Mouse (Mus musculus): ENCODE measurements around the gene Cblc.

Gene Cblc

DNA sequence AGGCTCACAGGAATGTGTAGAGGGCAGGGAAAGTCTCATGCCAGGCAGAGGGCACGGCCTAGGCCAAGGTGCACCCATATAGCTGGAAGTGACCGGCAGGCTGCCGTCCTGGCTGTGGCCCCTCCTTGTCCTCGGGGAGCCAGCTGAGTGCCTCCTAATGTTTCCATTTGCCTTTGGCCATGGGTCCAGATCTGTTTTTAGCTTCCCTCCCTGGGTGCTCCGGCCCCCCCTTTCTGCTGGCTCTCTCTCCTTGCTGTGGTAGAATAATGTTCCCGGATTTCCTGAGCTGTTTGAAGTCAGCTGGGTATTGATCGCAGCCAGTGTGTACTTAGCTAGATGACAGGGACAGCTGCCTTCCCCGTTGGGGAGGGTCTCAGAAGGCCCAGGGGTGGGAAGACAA, 13.0 kb downstream of the Cblc start:
- DNase-seq (ENCODE audit: low read depth, low spot score): no peak

DNA sequence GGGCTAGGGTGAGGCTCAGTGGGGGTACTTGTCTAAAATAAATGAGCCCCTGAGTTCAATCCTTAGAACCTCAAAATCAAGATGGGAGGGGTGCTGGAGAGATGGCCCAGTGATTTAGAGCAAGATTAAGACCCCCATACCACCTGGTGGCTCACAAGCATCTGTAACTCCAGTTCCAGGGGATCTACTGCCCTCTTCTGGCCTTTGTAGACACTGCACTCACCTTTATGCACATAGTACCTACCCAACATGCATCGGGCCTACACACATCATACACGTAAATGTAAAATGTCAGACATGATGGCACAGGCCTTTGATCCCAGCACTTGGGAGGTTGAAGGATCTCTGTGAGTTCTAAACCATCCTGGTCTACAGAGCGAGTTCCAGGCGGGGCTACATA, 14.0 kb downstream of the Cblc start:
- no peak for DNase-seq (ENCODE audit: low read depth, low spot score)

DNA sequence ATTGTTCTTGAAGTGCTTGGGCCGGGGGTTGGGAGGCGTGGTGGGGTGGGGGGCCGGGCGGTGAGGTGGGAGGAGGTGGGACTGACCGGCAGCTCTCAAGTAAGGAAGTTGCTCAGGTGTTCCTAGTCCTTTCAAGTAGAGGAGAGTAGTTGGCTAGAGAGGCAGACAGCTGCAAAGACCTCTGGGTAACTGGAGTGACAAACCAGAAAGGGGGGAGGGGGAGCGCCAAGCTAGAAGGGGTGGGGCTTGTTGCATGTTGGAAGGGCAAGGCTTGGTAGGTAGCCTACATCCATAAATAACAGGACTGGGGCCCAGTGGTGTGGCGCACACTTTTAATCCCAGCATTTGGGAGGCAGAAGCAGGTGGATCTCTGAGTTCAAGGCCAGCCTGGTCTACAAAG, 14.9 kb downstream of the Cblc start:
- no peak for DNase-seq (ENCODE audit: low read depth, low spot score)

DNA sequence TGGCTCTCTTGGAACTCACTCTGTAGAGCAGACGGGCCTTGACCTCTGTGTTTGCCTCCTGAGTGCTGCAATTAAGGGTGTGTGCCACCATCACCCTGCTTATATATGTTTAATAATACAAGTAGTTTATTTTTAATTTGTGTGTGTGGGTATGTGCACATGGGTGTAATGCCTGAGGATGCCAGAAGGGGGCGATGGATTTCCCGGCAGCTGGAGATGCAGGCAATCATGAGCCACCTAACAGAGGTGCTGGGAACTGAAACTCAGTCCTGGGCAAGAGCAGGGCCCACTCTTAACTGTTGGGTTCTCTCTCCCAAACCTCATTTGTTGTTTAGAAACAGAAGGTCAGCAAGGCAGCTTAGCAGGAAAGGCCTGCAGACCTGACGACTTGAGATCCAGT, 16.7 kb downstream of the Cblc start:
- no peak for DNase-seq (ENCODE audit: low read depth, low spot score)

DNA sequence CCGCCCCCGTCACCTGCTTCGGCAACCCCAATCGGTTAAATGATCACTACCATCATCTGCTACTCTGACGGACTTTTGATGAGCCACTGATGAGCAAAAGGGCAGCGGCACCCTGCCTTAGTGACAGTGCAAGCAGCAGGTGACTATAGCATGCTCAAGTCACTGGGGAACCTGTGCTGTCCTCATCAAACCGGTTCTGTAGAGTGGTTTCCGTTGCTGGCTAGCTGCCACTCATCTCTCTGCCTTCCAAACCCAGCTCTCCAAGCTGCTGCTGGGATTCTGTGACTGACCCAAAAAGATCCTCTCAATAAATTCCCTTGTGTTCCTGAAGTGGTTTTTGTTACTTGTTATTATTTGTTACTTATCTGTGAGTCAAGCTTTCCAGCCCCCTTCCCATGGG, 18.0 kb downstream of the Cblc start:
- no peak for DNase-seq (ENCODE audit: low read depth, low spot score)

DNA sequence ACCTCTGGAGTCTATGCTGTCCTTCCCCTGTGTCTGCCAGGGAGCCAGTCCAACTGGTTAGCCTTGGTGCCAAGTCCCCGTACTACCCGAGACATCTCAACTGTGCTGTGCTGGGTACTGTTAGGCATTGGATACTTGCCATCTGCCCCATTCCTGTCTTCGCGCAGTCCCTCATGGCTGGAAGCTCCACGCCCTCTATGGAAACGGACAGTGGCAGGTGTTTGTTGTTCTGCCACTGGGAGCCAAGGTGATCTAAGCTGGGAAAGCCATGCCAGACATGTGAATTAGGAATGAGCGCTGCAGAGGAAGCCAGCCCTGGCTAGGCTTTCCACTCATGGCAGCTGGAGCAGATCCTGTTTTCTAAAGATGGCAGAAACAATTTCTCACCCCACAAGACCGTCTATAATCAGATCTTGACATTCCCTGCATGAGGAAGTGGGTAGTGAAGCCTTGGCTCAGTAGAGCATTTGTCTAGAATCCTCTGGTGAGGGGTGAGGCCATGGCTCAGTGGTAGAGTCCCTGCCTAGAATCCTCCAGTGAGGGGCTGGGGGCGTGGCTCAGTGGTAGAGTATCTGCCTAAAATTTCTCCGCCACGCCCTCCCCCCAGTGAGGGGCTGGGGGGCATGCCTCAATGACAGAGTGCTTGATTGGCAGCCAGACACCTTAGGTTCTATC, 19.4 kb downstream of the Cblc start:
- DNase-seq (ENCODE audit: low read depth, low spot score): no peak

DNA sequence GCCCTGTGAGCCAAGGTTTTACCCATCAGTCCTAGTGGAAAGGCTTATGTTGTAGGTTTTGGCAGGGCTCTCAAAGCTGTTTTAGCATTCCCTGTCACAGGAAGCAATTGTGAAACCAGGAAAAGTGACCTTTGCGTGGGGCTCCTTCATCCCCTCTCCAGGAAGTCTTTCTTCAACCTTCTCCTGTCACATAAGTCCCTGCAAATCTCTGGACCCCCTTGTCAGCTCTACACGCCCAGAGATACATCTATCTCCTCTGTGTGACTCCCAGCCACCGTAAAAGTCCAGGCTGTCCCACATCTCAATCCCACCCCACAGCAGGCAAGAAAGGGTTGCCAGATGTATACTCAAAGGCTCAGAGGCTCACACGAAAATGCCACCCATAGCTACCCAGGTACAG, 24.9 kb downstream of the Cblc start:
- DNase-seq (ENCODE audit: low read depth, low spot score): no peak

DNA sequence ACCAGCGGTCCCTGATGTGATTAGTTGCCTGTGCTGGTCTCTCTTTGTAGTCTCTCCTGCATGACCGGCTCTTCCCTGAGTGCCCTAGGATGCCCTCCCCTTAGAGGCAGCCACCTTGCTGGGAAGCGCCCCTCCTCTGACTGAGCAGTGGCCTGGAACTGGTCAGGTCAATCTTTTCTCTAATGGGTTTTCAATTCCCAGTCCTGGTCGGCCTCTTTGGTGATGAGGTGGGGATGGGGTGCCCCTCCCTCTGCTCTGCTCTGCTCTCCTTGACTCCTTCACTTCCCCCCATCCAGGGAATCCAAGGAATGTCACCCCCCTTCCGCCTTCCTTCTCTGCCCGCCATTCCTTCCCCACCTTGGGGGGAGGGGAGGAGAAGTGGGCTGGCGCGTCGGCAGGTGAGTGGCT, 25.6 kb downstream of the Cblc start, which contains the start of gene Bcam:
Gene Bcam, minus strand, starts transcription at position 33 of the 408 bp plus-strand sequence.
- no peak for DNase-seq (ENCODE audit: low read depth, low spot score)

DNA sequence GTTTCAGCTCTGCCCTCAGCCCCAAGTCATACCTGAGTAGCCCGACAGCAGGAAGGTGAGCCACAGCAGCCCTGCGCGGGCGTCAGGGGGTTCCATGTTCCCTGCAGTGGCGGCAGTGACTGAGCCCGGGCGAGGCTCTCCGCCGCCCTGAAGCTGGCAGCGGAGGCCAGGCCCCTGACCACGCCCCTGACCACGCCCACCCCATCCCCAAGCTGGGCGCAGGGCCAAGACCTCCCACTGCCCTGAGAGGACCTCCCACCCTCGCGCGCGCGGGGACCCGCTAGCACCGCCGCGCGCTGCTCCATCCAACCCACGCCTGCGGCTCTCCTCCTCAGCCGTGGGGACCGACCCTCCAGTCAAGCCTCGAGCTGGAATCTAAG, 26.2 kb downstream of the Cblc start:
- DNase-seq (ENCODE audit: low read depth, low spot score): peak; percentile 36

DNA sequence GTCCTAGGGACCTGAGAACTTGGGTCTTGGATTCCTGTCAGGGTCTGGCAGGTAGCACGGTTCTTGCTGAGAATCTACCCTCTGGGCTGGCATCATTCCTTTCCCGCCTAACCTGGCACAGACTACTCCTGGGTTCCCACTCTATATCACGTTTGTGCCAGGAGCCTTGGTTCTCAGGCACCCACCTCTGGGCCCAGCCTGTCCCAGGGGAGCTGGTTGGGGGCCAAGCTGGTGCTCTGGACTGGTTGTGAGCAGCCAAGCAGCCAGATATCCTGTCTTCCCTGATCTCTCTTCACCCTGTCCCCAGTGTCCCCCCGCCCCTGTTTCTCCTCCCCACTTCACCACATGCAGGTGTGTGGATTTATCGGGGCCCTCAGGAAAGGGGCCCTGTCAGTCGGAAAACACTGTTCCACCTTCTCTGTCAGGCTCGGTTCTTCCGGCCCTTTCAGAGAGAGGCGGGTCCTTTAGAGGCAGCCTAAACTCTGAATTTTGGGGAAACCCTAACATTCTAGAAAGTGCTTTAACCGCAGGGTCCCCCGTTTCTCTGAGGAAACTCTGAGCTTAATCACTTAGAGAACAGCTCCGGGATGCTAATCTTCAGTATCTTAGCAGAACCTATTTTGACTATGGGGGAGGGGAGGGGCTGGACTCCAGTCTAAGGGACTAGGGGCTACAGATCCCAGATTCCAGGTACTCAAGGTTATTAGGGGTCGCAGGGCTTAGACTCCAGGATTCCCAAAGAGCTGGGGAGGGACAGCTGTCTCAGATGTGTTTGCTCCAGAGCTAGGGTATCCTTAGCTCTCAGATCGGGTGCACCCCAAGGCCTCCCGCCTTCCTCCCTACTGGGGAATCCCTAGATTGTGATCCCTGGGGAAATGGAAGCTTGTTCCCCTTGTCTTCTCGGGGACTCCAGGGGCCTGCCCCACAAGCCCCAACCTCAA, 26.9 kb downstream of the Cblc start:
- no peak for DNase-seq (ENCODE audit: low read depth, low spot score)

DNA sequence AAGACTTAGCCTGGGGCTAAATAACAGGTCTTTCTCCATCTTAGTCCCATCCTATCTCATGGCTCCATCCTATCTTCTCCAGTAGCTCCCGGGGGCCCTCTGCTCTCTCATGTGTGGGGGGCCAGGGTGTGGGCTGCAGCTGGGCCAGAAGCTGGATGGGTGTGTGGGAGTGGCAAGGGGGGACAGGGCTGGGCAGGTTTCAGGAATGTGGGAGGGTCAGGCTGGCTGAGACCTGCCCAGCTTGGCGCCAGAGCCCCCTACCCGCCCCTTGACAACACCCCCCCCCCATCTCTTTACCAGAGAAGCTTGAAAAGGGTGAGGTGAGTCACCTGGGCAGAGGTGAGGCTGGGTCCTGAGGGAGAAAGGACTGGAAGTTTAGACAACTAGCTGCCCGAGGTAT, 27.6 kb downstream of the Cblc start:
- no peak for DNase-seq (ENCODE audit: low read depth, low spot score)

DNA sequence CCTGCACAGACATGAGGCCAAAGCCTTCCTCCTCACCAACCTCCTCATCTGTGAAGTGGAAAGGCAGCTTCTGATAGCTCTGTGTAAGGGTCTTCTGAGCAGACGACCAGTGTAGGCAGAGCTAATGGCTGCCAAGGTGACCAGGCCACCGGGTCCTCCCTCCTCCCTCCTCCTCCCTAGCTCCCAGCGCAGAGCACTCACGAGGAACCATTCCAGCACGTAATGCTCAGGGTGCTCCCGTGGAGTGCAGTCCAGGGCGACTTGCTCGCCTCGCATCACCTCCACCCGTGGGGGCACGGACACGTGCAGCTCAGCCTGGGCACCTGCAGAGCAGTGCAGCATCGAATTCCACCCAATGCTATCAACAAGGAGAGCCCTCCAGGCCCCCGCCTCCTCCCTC, 28.4 kb downstream of the Cblc start:
- DNase-seq (ENCODE audit: low read depth, low spot score): no peak

DNA sequence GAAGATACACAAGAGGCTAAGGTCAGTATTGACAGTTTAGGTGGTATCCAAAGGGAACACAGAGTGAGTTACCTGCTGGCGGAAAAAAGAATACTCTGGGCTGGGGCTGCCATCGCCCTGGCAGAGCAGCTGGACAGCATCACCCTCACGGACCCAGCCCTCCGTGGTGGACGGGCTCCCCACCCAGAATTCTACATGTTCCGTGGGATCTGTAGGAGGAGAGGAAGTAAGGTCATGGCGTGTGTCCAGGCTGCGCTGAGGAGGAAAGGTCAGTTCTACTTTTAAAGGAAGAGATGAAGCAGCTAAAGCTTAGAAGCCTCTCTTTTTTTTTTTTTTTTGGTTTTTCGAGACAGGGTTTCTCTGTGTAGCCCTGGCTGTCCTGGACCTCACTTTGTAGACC, 32.0 kb downstream of the Cblc start:
- no peak for DNase-seq (ENCODE audit: low read depth, low spot score)

DNA sequence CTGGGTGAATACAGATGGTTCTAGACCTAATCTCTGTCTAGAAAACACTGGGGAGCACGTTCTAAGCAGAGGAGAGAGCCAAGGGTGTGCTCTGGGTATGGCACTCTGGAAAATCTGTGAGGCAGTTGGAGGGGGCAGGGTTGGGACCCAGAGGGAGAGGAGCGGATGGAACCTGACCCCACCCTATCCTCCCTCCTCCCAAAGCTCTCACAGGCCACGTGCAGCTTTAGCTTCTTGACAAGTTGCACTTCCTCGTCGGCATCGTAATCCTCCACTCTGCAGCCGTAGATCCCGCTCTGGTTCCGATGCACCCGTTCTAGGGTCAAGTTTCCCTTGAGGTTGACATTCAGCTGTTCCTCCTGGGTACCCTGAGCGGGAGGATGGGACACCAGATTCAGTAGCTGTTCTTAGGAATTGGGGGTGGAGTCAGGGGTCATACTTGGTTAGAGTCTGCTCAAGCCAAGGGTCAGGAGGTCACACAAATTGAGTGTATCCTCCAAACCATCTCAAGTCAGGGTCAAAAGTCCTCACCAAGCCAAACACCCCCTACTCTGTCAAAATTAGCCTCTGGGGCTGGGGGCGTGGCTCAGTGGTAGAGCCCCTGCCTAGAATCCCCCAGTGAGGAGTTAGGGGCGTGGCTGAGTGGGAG, 32.7 kb downstream of the Cblc start:
- no peak for DNase-seq (ENCODE audit: low read depth, low spot score)

DNA sequence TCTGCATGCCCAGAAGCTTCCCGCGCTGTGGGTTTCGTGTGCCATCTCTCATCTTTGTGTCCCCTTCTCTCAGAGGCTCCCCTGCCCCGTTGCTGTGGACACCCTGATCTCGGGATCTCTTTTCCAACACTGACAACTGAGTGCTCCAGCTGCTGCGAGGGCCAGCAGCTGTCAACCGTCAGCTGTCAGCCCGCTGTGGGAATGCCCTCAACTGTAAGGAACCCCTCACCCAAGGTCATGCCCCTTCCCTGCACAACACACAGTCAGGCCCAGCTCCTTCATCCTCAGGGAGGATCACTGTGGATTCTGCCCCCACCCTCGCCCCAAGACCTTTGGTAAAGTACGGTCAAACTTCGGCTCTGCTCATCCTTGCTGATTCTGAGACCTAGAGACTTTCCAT, 34.3 kb downstream of the Cblc start:
- no peak for DNase-seq (ENCODE audit: low read depth, low spot score)

DNA sequence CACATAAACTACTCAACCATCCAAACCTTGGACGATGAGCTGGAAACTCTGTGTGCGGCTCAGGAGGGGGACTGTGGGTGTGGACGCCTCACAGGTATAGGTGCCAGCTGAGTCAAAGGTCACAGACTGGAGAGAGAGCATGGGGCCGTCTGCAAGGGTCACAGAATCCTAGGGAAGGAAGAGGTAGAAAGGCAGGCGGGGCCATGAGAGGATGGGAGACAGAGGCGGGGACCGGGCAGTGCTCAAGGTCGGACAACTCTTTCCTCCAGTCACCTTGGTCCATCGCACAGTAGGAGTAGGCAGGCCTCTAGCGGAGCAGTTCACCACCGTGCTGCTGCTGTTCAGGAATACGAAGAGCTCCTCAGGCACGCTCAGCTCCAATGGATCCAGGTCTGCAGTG, 36.6 kb downstream of the Cblc start:
- DNase-seq (ENCODE audit: low read depth, low spot score): no peak

DNA sequence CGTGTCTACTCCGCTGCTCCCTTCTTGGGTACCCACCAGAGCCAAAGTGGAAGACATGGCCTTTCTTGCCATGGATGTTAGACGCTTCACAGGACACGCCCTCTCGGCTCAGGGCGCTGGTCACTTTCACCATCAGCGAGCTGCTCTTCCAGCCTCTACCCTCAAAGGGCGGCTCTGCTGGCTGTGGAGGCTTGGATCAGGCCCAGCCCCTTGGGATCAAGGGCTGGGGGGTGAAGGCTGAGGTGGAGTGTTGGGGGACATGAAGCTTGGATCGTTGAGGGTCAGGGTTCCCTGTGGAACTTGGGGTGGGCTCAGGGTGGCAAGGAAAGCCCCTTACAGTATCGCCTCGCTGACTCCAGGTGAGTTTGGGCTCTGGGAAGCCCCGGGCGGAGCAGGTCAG, 38.0 kb downstream of the Cblc start:
- DNase-seq (ENCODE audit: low read depth, low spot score): no peak

DNA sequence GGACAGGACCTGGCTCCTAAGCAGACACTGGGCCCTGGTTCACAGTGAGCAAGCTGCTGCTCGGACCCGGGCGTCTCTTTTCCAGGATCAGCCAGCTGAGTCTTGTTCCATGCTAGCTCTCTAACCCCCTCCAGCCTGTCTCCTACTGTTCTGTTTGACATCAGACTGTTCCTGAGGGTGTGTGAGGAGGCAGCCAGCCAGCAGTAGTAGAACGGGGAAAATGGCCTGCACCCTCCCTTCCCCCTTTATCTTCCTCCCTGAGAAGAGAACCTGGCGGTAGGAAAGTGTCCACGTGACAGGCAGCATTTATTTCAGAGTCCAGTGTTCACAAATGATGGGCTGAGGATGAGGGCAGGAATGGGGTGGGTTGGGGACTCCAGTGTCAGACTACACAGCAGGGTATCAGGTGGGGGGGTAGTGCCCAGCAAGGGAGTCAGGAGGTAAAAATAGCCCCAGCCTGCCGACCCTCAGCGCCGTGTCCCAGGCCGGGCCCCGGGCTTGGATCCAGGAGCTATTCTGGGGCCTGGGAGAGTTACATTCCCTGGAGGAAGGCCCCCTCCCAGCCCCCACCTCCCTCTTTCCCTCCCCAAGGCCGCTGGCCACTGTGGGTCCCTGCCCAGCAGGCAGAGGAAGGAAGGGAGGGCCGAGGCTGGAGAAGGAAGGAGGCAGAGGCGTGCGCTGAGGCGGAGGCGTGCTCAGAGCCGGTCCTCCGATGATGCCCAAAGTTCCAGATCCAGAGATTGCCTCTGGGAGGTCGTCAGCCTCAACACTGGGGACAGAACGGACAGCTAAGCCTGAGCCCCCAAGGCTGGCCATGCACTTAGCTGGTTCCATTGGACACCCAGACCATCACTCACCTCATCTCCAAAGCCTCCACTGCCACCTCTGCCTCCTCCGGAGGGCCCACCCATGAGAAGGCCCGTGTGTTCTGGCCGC, 40.5 kb downstream of the Cblc start:
- DNase-seq (ENCODE audit: low read depth, low spot score): no peak

DNA sequence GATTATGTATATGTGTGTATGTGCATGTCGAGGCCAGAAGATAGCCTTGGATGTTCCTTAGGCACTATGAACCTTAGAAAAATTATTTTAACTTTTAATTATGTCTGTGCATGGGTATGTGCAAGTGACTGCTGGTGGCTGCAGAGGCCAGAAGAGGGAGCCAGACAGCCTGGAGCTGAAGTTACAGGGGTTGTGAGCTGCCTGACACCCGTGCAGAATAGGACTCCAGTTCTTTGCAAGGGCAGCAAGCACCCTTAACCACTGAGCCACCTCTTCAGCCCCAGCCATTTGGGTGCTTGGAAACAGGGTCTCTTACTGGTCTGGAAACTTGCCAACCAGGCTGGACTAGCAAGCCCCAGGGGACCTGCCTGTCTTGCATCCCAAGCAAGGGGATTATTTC, 41.6 kb downstream of the Cblc start:
- DNase-seq (ENCODE audit: low read depth, low spot score): no peak

DNA sequence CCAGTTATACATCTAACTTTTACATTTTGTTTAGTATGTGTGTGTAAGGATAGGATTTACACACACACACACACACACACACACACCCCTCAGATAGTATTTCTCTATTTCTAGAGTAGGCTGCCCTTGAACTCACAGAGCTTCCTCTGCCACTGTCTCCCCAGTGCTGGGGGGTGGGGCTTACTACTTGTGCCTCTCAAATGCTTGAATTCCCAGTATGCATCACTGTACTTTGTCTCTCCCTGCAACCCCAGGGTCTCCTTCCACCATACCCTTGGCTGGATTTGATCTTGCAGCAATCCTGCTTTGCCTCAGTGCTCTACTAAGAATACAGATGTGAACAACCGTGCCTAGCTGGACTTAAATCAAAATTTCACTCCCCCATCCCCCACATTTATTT, 42.5 kb downstream of the Cblc start:
- DNase-seq (ENCODE audit: low read depth, low spot score): no peak

DNA sequence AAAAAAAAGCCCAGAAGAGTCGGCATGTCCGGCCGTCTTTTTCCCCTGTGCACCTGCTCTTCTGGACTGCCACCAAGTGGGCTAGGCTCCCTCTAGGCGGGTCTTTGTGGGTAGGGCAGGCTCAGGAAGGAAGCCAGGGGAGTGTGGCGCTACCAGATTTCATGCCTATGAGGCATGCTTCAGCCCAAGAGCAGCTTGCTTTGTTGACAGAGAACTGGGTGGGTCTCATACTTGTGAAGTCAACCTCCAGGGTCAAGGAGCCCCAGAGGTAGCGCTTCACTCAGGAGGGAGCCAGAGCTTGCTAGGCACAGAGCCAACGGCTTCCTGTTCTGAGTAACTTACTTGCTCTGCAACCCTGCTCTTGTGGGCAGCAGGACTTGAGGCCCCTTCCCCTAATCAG, 43.0 kb downstream of the Cblc start:
- no peak for DNase-seq (ENCODE audit: low read depth, low spot score)

DNA sequence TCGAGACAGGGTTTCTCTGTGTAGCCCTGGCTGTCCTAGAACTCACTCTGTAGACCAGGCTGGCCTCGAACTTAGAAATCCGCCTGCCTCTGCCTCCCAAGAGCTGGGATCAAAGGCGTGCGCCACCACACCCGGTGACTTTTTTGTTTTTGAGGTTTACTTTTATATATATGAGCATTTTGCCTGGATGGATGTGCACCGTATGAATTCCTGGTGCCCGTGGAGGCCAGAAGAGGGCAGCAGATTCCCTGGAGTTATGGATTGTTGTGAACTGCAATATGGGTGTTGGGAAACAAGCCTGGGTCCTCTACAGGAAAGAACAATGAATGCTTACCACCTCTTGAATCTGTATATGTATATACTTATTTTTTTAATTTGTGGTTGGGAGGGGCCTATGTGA, 44.0 kb downstream of the Cblc start:
- DNase-seq (ENCODE audit: low read depth, low spot score): no peak
